Mouse (Mus musculus): Measurements from ENCODE around the gene Fli1. TPM values are rescaled to one million over a fixed set of nuclear protein-coding genes. Genes with fewer than 3 reads are reported as not detected.

Gene Fli1
- polyA plus RNA-seq, 1 experiment: not detected

DNA sequence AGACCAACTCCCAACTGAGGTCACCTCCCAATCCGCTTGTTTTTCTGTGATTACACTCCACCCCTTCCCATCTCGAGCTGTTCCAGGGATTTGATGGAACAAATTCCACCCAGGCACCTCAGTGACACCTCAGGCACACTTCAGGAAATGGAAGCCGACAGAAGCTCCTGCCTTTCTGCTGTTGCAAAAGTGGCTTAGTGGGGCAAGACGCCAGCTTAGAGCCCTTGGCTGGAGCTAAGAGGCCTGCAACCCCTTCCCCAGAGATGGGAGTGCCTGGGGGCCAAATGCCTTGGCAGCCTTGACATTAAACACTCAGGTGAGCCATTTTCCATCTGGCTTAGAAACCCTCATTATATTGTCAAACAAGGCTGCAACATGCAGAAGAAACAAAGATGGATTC lies 29.0 kb upstream of the Fli1 start:
- no peaks in the 10 kb centered on the region for H3K79me2 ChIP-seq (ENCODE audit: control insufficient read depth, insufficient read depth)
- TF ChIP-seq TCF12 (IDR thresholded peaks at IDR 0.05; ENCODE audit: insufficient read depth, poor library complexity, severe bottlenecking) (no peak), MYOG (IDR thresholded peaks at IDR 0.05; ENCODE audit: control insufficient read depth in 1 of 3, insufficient read depth in 1 of 3, insufficient read length in 2 of 3, low read depth in 2 of 3) (no peak), MAX (IDR thresholded peaks at IDR 0.05; ENCODE audit: low read depth) (no peak), POLR2AphosphoS2 (IDR thresholded peaks at IDR 0.05; ENCODE audit: insufficient read length, low read depth) (no peak), E2F4 (IDR thresholded peaks at IDR 0.05; ENCODE audit: insufficient read depth) (no peak), TCF3 (IDR thresholded peaks at IDR 0.05; ENCODE audit: insufficient read length, low read depth) (no peak), REST (IDR thresholded peaks at IDR 0.05; ENCODE audit: insufficient read depth, insufficient read length) (no peak), USF1 (IDR thresholded peaks at IDR 0.05; ENCODE audit: low read depth) (no peak), MYOD1 (IDR thresholded peaks at IDR 0.05; ENCODE audit: control insufficient read depth in 1 of 3, insufficient read length in 2 of 3, low read depth in 2 of 3) (no peak), CEBPB (IDR thresholded peaks at IDR 0.05; ENCODE audit: insufficient read depth, poor library complexity, severe bottlenecking) (no peak), POLR2A (IDR thresholded peaks at IDR 0.05; ENCODE audit: insufficient read length, low read depth) (no peak), SRF (IDR thresholded peaks at IDR 0.05; ENCODE audit: control insufficient read depth, insufficient read length, low read depth) (no peak)
- H3K4me3 ChIP-seq: no peak overlapping the region
- H3ac ChIP-seq (ENCODE audit: control insufficient read depth, insufficient read length): no peak overlapping the region
- H3K36me3 ChIP-seq (ENCODE audit: control insufficient read depth, insufficient read depth): no peaks in the 10 kb centered on the region
- H3K27me3 ChIP-seq (ENCODE audit: control insufficient read depth, insufficient read depth, insufficient read length): peaks cover 24% of the 10 kb centered on the region
- H3K4me2 ChIP-seq (ENCODE audit: low read depth): no peak overlapping the region

DNA sequence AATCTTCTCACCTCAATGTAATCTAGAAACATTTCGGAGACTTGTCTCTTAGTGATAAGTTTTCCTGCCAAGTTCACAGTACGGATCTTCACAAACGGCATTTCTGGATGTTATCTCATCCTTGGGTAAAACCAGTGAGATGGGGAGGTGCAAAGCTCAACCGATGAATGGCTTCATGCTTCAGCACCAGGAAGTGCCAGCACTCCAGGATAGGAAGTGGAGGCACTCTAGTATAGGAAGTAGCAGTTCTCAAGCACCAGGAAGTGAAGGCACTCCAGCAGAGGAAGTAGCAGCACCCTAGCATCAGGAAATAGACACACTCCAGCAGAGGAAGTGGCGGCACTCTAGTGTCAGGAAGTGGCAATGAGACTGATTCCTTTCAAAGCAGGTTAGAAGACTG lies 27.9 kb upstream of the Fli1 start:
- peaks cover 34% of the 10 kb centered on the region for H3K27me3 ChIP-seq (ENCODE audit: control insufficient read depth, insufficient read depth, insufficient read length)
- H3K36me3 ChIP-seq (ENCODE audit: control insufficient read depth, insufficient read depth): no peaks in the 10 kb centered on the region
- H3K4me2 ChIP-seq (ENCODE audit: low read depth): no peak overlapping the region
- H3K79me2 ChIP-seq (ENCODE audit: control insufficient read depth, insufficient read depth): no peaks in the 10 kb centered on the region
- H3K4me3 ChIP-seq: no peak overlapping the region
- H3ac ChIP-seq (ENCODE audit: control insufficient read depth, insufficient read length): no peak overlapping the region
- TF ChIP-seq MYOD1 (IDR thresholded peaks at IDR 0.05; ENCODE audit: control insufficient read depth in 1 of 3, insufficient read length in 2 of 3, low read depth in 2 of 3) (no peak), CEBPB (IDR thresholded peaks at IDR 0.05; ENCODE audit: insufficient read depth, poor library complexity, severe bottlenecking) (no peak), TCF3 (IDR thresholded peaks at IDR 0.05; ENCODE audit: insufficient read length, low read depth) (no peak), POLR2AphosphoS2 (IDR thresholded peaks at IDR 0.05; ENCODE audit: insufficient read length, low read depth) (no peak), REST (IDR thresholded peaks at IDR 0.05; ENCODE audit: insufficient read depth, insufficient read length) (no peak), USF1 (IDR thresholded peaks at IDR 0.05; ENCODE audit: low read depth) (no peak), MYOG (IDR thresholded peaks at IDR 0.05; ENCODE audit: control insufficient read depth in 1 of 3, insufficient read depth in 1 of 3, insufficient read length in 2 of 3, low read depth in 2 of 3) (no peak), SRF (IDR thresholded peaks at IDR 0.05; ENCODE audit: control insufficient read depth, insufficient read length, low read depth) (no peak), POLR2A (IDR thresholded peaks at IDR 0.05; ENCODE audit: insufficient read length, low read depth) (no peak), E2F4 (IDR thresholded peaks at IDR 0.05; ENCODE audit: insufficient read depth) (no peak), TCF12 (IDR thresholded peaks at IDR 0.05; ENCODE audit: insufficient read depth, poor library complexity, severe bottlenecking) (no peak), MAX (IDR thresholded peaks at IDR 0.05; ENCODE audit: low read depth) (no peak)

- Histone ChIP-seq H3K27me3 (ENCODE audit: control insufficient read depth, insufficient read depth, insufficient read length) (peaks cover 41% of the 10 kb centered on the region), H3ac (ENCODE audit: control insufficient read depth, insufficient read length) (no peak overlapping the region), H3K79me2 (ENCODE audit: control insufficient read depth, insufficient read depth) (no peaks in the 10 kb centered on the region), H3K4me2 (ENCODE audit: low read depth) (no peak overlapping the region), H3K4me3 (no peak overlapping the region), H3K36me3 (ENCODE audit: control insufficient read depth, insufficient read depth) (no peaks in the 10 kb centered on the region)
- TF ChIP-seq TCF3 (IDR thresholded peaks at IDR 0.05; ENCODE audit: insufficient read length, low read depth) (no peak), SRF (IDR thresholded peaks at IDR 0.05; ENCODE audit: control insufficient read depth, insufficient read length, low read depth) (no peak), E2F4 (IDR thresholded peaks at IDR 0.05; ENCODE audit: insufficient read depth) (no peak), TCF12 (IDR thresholded peaks at IDR 0.05; ENCODE audit: insufficient read depth, poor library complexity, severe bottlenecking) (no peak), MYOG (IDR thresholded peaks at IDR 0.05; ENCODE audit: control insufficient read depth in 1 of 3, insufficient read depth in 1 of 3, insufficient read length in 2 of 3, low read depth in 2 of 3) (no peak), MYOD1 (IDR thresholded peaks at IDR 0.05; ENCODE audit: control insufficient read depth in 1 of 3, insufficient read length in 2 of 3, low read depth in 2 of 3) (no peak), CEBPB (IDR thresholded peaks at IDR 0.05; ENCODE audit: insufficient read depth, poor library complexity, severe bottlenecking) (no peak), REST (IDR thresholded peaks at IDR 0.05; ENCODE audit: insufficient read depth, insufficient read length) (no peak), POLR2A (IDR thresholded peaks at IDR 0.05; ENCODE audit: insufficient read length, low read depth) (no peak), MAX (IDR thresholded peaks at IDR 0.05; ENCODE audit: low read depth) (no peak), POLR2AphosphoS2 (IDR thresholded peaks at IDR 0.05; ENCODE audit: insufficient read length, low read depth) (no peak), USF1 (IDR thresholded peaks at IDR 0.05; ENCODE audit: low read depth) (no peak)
Measured at GRCm38 (mm10) chr9:32569261-32569660, 26.6 kb upstream of the Fli1 start.

DNA sequence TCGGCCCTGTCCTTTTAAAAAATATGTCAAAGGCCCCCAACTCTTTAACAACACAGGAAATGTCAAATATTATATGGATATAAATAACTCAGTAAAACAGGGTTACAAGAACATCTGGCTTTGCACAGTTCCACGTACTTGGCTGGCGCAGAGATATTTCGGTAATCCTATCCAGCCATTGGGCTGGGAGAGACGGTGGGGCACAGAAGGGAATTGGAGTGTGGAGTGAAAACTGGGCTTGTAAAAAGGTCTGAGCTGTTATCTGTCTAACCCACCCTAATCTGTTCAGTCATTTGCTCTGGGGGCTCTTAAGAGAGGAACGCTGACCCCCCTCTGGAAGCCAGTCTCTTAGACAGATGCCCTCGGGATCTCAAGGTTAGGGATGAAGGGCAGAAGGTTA lies 24.9 kb upstream of the Fli1 start:
- no peaks in the 10 kb centered on the region for H3K36me3 ChIP-seq (ENCODE audit: control insufficient read depth, insufficient read depth)
- H3K4me2 ChIP-seq (ENCODE audit: low read depth): no peak overlapping the region
- no peak overlapping the region for H3K4me3 ChIP-seq
- no peak overlapping the region for H3ac ChIP-seq (ENCODE audit: control insufficient read depth, insufficient read length)
- no peaks in the 10 kb centered on the region for H3K79me2 ChIP-seq (ENCODE audit: control insufficient read depth, insufficient read depth)
- TF ChIP-seq TCF3 (IDR thresholded peaks at IDR 0.05; ENCODE audit: insufficient read length, low read depth) (no peak), POLR2AphosphoS2 (IDR thresholded peaks at IDR 0.05; ENCODE audit: insufficient read length, low read depth) (no peak), POLR2A (IDR thresholded peaks at IDR 0.05; ENCODE audit: insufficient read length, low read depth) (no peak), CEBPB (IDR thresholded peaks at IDR 0.05; ENCODE audit: insufficient read depth, poor library complexity, severe bottlenecking) (no peak), MYOG (IDR thresholded peaks at IDR 0.05; ENCODE audit: control insufficient read depth in 1 of 3, insufficient read depth in 1 of 3, insufficient read length in 2 of 3, low read depth in 2 of 3) (no peak), USF1 (IDR thresholded peaks at IDR 0.05; ENCODE audit: low read depth) (no peak), REST (IDR thresholded peaks at IDR 0.05; ENCODE audit: insufficient read depth, insufficient read length) (no peak), TCF12 (IDR thresholded peaks at IDR 0.05; ENCODE audit: insufficient read depth, poor library complexity, severe bottlenecking) (no peak), E2F4 (IDR thresholded peaks at IDR 0.05; ENCODE audit: insufficient read depth) (no peak), SRF (IDR thresholded peaks at IDR 0.05; ENCODE audit: control insufficient read depth, insufficient read length, low read depth) (no peak), MYOD1 (IDR thresholded peaks at IDR 0.05; ENCODE audit: control insufficient read depth in 1 of 3, insufficient read length in 2 of 3, low read depth in 2 of 3) (no peak), MAX (IDR thresholded peaks at IDR 0.05; ENCODE audit: low read depth) (no peak)
- peaks cover 52% of the 10 kb centered on the region for H3K27me3 ChIP-seq (ENCODE audit: control insufficient read depth, insufficient read depth, insufficient read length)

Data from myocyte (in vitro differentiated cells).